Mouse (Mus musculus) T-helper 17 cell (primary cell): ENCODE results near the gene Iqcc.

ENCODE experiments used
- in situ Hi-C, 2 experiments: fragments of 300-600 bp; cut with MboI, MseI; formaldehyde crosslinking; loops; 1 replicate in 1 of 2; 2 replicates in 1 of 2; pipeline ENCODE4 v1.15.1; 2025; ENCODE audit warnings: high pct_unique_total_duplicates in 2 of 2

Gene Iqcc

DNA sequence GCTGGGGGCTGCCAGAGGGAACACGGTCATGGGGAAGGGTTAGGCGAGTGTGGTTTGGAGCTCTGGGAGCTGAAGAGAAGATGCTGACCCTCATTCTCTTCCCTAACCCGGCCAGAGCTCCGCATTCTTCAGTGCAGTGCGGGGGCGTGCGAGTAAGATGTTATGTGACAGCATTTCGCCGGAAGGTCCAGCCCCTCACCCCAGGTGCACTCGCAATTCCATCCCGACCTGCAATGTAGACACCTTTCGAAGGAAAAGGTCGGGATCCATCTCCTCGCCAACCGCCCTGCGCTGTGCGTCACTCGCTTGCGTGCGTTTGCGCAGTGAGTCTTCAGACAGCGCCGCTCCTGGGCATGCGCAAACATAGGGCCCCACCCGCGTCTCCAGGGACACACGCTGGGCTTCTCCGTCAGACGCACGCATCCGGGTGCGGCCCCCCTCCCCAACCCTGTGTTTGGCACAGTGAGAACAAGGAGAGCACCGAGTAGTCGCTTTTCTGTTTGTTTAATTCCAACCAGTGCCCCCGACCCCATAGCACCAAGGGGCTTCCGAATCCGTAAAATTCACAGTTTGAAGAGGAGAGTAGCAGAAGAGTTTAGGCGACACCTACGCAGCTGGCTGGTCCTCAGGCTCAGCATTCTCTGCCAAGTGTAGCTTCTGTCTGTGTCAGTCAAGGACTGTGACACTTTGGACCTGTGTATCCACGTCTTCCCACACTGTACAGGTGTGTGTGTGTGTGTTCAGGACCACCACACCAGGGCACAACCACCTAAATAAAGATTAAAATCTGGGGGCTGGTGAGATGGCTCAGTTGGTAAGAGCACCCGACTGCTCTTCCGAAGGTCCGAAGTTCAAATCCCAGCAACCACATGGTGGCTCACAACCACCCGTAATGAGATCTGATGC, at the start of gene Iqcc:
TSS of gene Iqcc (minus strand) at position 314 of the 906 bp plus-strand sequence.
- in situ Hi-C loops, result loop anchor here in 1 of 2 experiments (10.0 kb wide), 1 partner anchor 274 kb away; no protein-coding TSS in a partner anchor

DNA sequence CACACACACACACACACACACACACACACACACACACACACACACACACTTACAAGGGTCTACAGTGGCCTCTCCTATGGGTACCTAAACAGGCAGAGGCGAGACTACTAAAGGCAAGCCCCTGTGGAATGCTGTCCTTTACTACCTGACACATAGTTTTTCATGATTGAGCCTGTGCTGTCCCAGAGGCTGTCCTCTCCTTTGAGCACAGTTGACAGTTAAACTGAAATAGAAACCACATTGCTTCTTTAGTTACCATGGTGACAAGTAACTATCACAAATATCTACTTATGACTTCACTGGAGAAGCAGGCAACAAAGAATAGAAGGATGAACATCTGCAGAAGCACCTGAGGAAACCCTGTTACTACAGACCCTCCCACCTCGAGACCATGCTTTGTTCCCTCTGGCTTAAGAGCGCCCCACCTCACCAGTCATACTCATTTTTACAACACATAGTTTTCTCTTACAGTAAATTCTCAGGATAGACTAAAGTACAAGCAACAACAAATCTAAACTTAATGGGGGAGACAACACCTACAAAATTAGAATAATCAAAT, 43.4 kb upstream of the Iqcc start:
- in situ Hi-C loops, result loop anchor here in 1 of 2 experiments (10.0 kb wide), 1 partner anchor 862 kb away; no protein-coding TSS in a partner anchor

DNA sequence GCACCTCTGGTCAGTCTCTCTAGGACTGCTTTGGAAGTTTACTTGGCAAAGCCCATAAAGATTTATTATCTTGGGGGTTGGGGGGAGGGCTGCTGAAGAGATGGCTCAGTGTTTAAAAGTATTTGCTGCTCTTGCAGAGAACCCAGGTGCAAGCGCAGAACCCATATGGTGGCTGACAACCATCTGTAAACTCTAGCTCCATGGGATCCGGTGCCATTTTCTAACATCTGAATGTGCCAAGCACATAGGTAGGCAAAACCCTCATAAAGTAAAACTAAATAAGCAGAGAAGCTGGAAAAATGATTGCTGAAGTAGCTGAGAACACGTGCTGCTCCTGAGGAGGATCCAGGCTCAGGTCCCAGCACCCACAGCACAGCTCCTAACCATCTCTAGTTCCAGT, 42.7 kb upstream of the Iqcc start:
- in situ Hi-C loops, result loop anchor here in 1 of 2 experiments (10.0 kb wide), 1 partner anchor 863 kb away; no protein-coding TSS in a partner anchor

GRCm38 (mm10) chr4:129654770-129655169, 35.9 kb upstream of the Iqcc start:
- in situ Hi-C loops, result no loop called here

- in situ Hi-C loops, result no loop called here
These were observed 31.5 kb upstream of the Iqcc start for GRCm38 (mm10) chr4:129650359-129650758.

GRCm38 (mm10) chr4:129648656-129649055, 29.8 kb upstream of the Iqcc start:
- in situ Hi-C loops, result no loop called here

GRCm38 (mm10) chr4:129645204-129645603, 26.3 kb upstream of the Iqcc start:
- in situ Hi-C loops, result no loop called here

- in situ Hi-C loops, result no loop called here
These were observed 22.9 kb upstream of the Iqcc start for GRCm38 (mm10) chr4:129641756-129642155.

DNA sequence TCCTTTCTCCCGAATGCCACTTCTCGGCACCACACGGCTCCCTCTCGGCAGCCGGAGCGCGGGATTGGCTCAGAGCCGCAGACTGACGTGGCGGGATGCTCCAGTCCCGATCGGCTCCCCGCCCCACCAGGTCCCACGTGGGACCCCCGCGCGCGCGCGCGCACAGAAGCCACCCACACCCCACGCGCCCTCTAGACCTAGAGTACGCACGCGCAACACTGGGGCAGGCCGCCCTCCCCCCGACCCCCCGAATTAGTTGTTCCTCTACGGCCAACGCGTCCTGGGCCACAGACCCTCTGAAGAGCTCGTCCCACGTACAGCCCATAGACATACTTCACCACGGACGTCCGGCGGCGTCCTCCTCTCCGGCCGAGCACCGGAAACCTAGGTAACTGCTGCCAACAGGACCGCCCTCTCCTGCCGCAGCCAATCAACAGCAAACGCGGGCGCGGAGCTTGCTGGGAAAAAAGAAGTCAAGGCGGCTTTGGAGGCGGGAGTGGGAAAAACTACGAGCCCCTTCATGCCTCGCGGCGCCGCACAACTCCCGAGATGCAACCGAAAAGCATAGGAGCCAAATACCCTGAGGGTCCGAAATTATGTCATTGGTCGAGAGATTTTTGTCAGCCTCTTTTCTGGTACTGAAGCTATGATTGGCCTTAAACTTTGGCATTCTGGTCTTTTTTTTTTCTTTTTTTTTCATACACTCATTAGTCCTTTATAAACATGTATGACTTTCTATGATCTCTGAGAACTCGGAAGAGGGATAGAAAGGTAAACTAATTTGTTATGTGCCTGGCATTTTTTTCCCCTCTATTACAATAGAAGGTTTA, 22.0 kb upstream of the Iqcc start, which contains the start of gene Txlna:
TSS of gene Txlna (minus strand) at position 428 of the 830 bp plus-strand sequence.
- in situ Hi-C loops, result no loop called here

- in situ Hi-C loops, result no loop called here
These were observed 21.3 kb upstream of the Iqcc start for GRCm38 (mm10) chr4:129640101-129640637.

- in situ Hi-C loops, result no loop called here
These were observed 20.3 kb upstream of the Iqcc start for GRCm38 (mm10) chr4:129639221-129639620.

GRCm38 (mm10) chr4:129633852-129634251, 15.0 kb upstream of the Iqcc start:
- in situ Hi-C loops, result no loop called here

- in situ Hi-C loops, result no loop called here
These were observed 13.0 kb upstream of the Iqcc start for GRCm38 (mm10) chr4:129631867-129632266.

- in situ Hi-C loops, result no loop called here
These were observed 12.0 kb upstream of the Iqcc start for GRCm38 (mm10) chr4:129630944-129631343.

DNA sequence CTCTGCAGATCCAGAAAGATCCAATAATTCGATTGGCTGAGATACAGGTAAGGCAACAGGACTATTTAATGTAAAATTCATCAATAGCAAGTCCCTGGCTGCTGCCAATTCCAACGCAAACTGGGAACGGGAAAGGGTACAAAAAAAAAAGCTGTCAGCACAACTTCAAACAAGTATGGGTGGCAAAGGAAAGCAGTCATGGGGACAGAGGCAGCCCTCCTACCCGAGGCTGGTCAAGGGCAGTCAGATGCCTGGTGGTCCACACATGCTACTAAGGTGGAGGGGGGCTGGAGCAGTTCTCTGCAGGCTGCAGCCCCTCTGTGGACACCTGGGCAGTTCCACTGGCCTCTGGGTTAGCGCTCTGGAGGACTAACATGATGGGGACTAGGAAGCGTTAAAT, 7.1 kb upstream of the Iqcc start:
- in situ Hi-C loops, result no loop called here

DNA sequence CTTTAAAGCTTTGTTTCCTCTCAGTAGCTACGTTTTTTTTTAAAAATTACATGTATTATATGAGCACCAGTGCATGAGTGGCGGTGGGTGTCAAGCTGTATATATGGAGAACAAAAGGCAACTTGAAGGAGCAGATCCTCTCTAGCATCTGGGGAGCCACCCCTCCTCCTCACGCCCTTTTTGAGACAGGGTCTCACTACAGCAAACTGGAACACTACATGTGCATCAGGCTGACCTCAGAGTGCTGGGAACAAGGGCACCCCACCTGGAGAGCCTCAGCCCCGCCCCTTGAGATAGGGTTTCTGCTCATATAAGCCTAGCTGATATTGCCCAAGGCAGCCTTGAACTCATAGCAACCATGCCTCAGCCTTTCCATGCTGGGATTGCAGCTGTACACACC, 6.6 kb upstream of the Iqcc start:
- in situ Hi-C loops, result no loop called here

DNA sequence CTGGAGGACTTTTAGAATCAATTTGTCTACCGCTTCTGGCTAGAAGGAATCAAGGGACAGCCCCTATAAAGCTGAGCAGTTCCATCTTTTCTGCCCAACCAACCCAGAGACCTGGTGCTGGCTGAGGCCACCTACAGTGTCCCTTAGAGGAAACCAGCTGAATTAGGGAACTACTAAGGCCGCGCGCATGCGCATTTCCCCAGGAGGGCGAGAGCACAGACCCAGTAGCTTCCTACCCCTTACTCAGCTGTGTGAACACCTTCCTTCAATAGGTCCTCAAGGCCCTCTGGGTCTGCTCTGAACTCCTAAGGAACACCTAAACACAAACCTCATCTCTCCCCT, 6.1 kb upstream of the Iqcc start:
- in situ Hi-C loops, result no loop called here

- in situ Hi-C loops, result loop anchor here in 1 of 2 experiments (5.0 kb wide), 1 partner anchor 292 kb away; no protein-coding TSS in a partner anchor
These were observed 5.6 kb upstream of the Iqcc start for GRCm38 (mm10) chr4:129624281-129625028.

GRCm38 (mm10) chr4:129623681-129624091, 4.8 kb upstream of the Iqcc start, which contains the start of gene Ccdc28b:
Gene Ccdc28b, minus strand, starts transcription at chr4:129623947.
- in situ Hi-C loops, result loop anchor here in 1 of 2 experiments (5.0 kb wide), 1 partner anchor 291 kb away; no protein-coding TSS in a partner anchor

DNA sequence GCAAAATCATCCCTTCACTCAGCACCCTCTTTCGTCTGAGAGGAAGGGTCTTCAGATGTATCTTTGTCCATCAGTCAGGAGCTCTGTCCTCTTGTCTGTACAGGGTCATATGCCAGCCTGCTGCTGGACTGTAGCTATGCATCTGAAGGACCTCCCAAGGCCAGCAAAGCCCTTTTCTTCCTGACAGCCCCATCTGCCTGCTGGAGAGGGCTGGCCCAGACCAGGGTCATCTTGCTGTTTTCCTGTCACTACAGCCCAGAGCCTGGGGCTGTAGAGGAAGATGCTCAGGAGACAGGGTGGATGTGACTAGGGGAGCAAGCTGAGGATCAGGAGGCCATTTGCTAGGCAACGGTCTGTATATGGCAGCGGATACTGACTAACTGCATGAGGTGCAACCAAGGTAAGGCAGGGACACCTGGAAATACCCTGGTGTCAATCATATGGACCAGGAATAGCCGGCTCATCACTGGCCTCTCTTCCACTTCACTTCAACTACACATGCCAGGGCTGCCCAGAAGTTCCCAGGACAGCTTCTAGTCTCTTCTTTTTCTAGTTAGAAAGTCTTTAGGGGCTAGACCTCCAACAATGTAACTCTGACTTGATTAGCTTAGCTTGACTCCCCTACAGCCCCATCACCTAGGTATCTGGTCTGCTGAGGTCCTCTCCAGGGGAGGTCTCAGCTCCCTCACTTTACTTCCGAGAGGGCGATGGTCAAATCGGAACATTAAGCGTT, 4.1 kb upstream of the Iqcc start:
- in situ Hi-C loops, result loop anchor here in 1 of 2 experiments (5.0 kb wide), 1 partner anchor 291 kb away; no protein-coding TSS in a partner anchor
